Mouse (Mus musculus): Measurements from ENCODE around the gene Rpl10a. TPM values are rescaled to one million over a fixed set of nuclear protein-coding genes. Genes with fewer than 3 reads are reported as not detected.
A peak's percentile ranks its signal among the peaks of the same experiment; 100 is the strongest.

The Rpl10a gene
- polyA plus RNA-seq (2015; fragmentation: Nextera tagmentation; extraction: Ambion mirVana) = 287 and 323 TPM in 2 replicates

GRCm38 (mm10) chr17:28328366-28328928 is at the start of gene Rpl10a:
Gene Rpl10a, plus strand, starts transcription at chr17:28328471.
- Histone ChIP-seq H3K36me3 (ENCODE audit: control insufficient read depth, insufficient read depth, low read length) (peaks cover 9% of the 10 kb centered on the region), H3K9ac (ENCODE audit: low read depth, low read length) (peak within 1 kb of the TSS; percentile 95), H3K27ac (ENCODE audit: low read depth, low read length) (peak within 1 kb of the TSS; percentile 92), H3K27me3 (replicated peaks; ENCODE audit: control insufficient read depth, insufficient read depth, low read length) (no peaks in the 10 kb centered on the region), H3K9me3 (ENCODE audit: control insufficient read depth, low read length) (no peaks in the 10 kb centered on the region), H3K4me1 (ENCODE audit: control insufficient read depth, insufficient read depth, low read depth, low read length) (peaks cover 16% of the 10 kb centered on the region), H3K4me3 (ENCODE audit: low read length) (peak within 1 kb of the TSS; percentile 68), H3K4me2 (ENCODE audit: low read length) (peak within 1 kb of the TSS; percentile 89)
- WGBS = under 1% methylated on average over 56 of the region's 67 CpGs
- peak; percentile 87 for ATAC-seq

- Histone ChIP-seq H3K27ac (ENCODE audit: low read depth, low read length) (no peak overlapping the region), H3K9ac (ENCODE audit: low read depth, low read length) (no peak overlapping the region), H3K36me3 (ENCODE audit: control insufficient read depth, insufficient read depth, low read length) (no peaks in the 10 kb centered on the region), H3K4me3 (ENCODE audit: low read length) (no peak overlapping the region), H3K9me3 (ENCODE audit: control insufficient read depth, low read length) (no peaks in the 10 kb centered on the region), H3K4me2 (ENCODE audit: low read length) (no peak overlapping the region), H3K4me1 (ENCODE audit: control insufficient read depth, insufficient read depth, low read depth, low read length) (peaks cover 18% of the 10 kb centered on the region; the same call in 1 of the 2 replicates), H3K27me3 (replicated peaks; ENCODE audit: control insufficient read depth, insufficient read depth, low read length) (no peaks in the 10 kb centered on the region)
- no peak for ATAC-seq
- 49% methylated on average over 4 of the region's 4 CpGs for WGBS
Measured at GRCm38 (mm10) chr17:28279236-28279635, 49.0 kb upstream of the Rpl10a start.

- H3K27ac ChIP-seq (ENCODE audit: low read depth, low read length) = no peak overlapping the region
- no peak overlapping the region for H3K4me3 ChIP-seq (ENCODE audit: low read length)
- 66% methylated on average over 15 of the region's 15 CpGs for WGBS
- H3K36me3 ChIP-seq (ENCODE audit: control insufficient read depth, insufficient read depth, low read length) = no peaks in the 10 kb centered on the region
- H3K9ac ChIP-seq (ENCODE audit: low read depth, low read length) = no peak overlapping the region
- no peaks in the 10 kb centered on the region for H3K9me3 ChIP-seq (ENCODE audit: control insufficient read depth, low read length)
- ATAC-seq = peak; percentile 41; the same call in 1 of the 2 replicates
- H3K4me2 ChIP-seq (ENCODE audit: low read length) = no peak overlapping the region
- no peaks in the 10 kb centered on the region for H3K27me3 ChIP-seq (replicated peaks; ENCODE audit: control insufficient read depth, insufficient read depth, low read length)
- peaks cover 18% of the 10 kb centered on the region; the same call in 1 of the 2 replicates for H3K4me1 ChIP-seq (ENCODE audit: control insufficient read depth, insufficient read depth, low read depth, low read length)
Measured at GRCm38 (mm10) chr17:28279780-28280422, 48.4 kb upstream of the Rpl10a start.

- Histone ChIP-seq H3K27ac (ENCODE audit: low read depth, low read length) (no peak overlapping the region), H3K4me1 (ENCODE audit: control insufficient read depth, insufficient read depth, low read depth, low read length) (peaks cover 18% of the 10 kb centered on the region; the same call in 1 of the 2 replicates), H3K36me3 (ENCODE audit: control insufficient read depth, insufficient read depth, low read length) (no peaks in the 10 kb centered on the region), H3K9me3 (ENCODE audit: control insufficient read depth, low read length) (no peaks in the 10 kb centered on the region), H3K9ac (ENCODE audit: low read depth, low read length) (no peak overlapping the region), H3K4me3 (ENCODE audit: low read length) (no peak overlapping the region), H3K27me3 (replicated peaks; ENCODE audit: control insufficient read depth, insufficient read depth, low read length) (no peaks in the 10 kb centered on the region), H3K4me2 (ENCODE audit: low read length) (no peak overlapping the region)
- ATAC-seq = 0 out of 2 replicates have a peak, but pooled peaks have one; percentile 10
- WGBS = 82% methylated on average over 7 of the region's 7 CpGs
Measured at GRCm38 (mm10) chr17:28280423-28280800, 47.9 kb upstream of the Rpl10a start.

- H3K4me3 ChIP-seq (ENCODE audit: low read length) = no peak overlapping the region
- H3K27me3 ChIP-seq (replicated peaks; ENCODE audit: control insufficient read depth, insufficient read depth, low read length) = no peaks in the 10 kb centered on the region
- 52% methylated on average over 5 of the region's 5 CpGs for WGBS
- H3K4me1 ChIP-seq (ENCODE audit: control insufficient read depth, insufficient read depth, low read depth, low read length) = peaks cover 20% of the 10 kb centered on the region; the same call in 1 of the 2 replicates
- H3K4me2 ChIP-seq (ENCODE audit: low read length) = no peak overlapping the region
- no peaks in the 10 kb centered on the region for H3K36me3 ChIP-seq (ENCODE audit: control insufficient read depth, insufficient read depth, low read length)
- H3K27ac ChIP-seq (ENCODE audit: low read depth, low read length) = no peak overlapping the region
- H3K9ac ChIP-seq (ENCODE audit: low read depth, low read length) = no peak overlapping the region
- no peak for ATAC-seq
- no peaks in the 10 kb centered on the region for H3K9me3 ChIP-seq (ENCODE audit: control insufficient read depth, low read length)
Measured at GRCm38 (mm10) chr17:28280831-28281377, 47.4 kb upstream of the Rpl10a start.

GRCm38 (mm10) chr17:28281866-28282441 is 46.3 kb upstream of the Rpl10a start:
- Histone ChIP-seq H3K9ac (ENCODE audit: low read depth, low read length) (no peak overlapping the region), H3K9me3 (ENCODE audit: control insufficient read depth, low read length) (no peaks in the 10 kb centered on the region), H3K4me2 (ENCODE audit: low read length) (no peak overlapping the region), H3K36me3 (ENCODE audit: control insufficient read depth, insufficient read depth, low read length) (no peaks in the 10 kb centered on the region), H3K27ac (ENCODE audit: low read depth, low read length) (no peak overlapping the region), H3K27me3 (replicated peaks; ENCODE audit: control insufficient read depth, insufficient read depth, low read length) (no peaks in the 10 kb centered on the region), H3K4me3 (ENCODE audit: low read length) (no peak overlapping the region), H3K4me1 (ENCODE audit: control insufficient read depth, insufficient read depth, low read depth, low read length) (peaks cover 22% of the 10 kb centered on the region; the same call in 1 of the 2 replicates)
- no peak for ATAC-seq
- 92% methylated on average over 7 of the region's 7 CpGs for WGBS

GRCm38 (mm10) chr17:28283199-28283598 is 45.1 kb upstream of the Rpl10a start:
- Histone ChIP-seq H3K4me2 (ENCODE audit: low read length) (no peak overlapping the region), H3K4me3 (ENCODE audit: low read length) (no peak overlapping the region), H3K9ac (ENCODE audit: low read depth, low read length) (no peak overlapping the region), H3K36me3 (ENCODE audit: control insufficient read depth, insufficient read depth, low read length) (no peaks in the 10 kb centered on the region), H3K9me3 (ENCODE audit: control insufficient read depth, low read length) (no peaks in the 10 kb centered on the region), H3K27ac (ENCODE audit: low read depth, low read length) (no peak overlapping the region), H3K4me1 (ENCODE audit: control insufficient read depth, insufficient read depth, low read depth, low read length) (peaks cover 15% of the 10 kb centered on the region; the same call in 1 of the 2 replicates), H3K27me3 (replicated peaks; ENCODE audit: control insufficient read depth, insufficient read depth, low read length) (no peaks in the 10 kb centered on the region)
- WGBS = 90% methylated on average over 10 of the region's 10 CpGs
- no peak for ATAC-seq

- Histone ChIP-seq H3K4me2 (ENCODE audit: low read length) (no peak overlapping the region), H3K4me1 (ENCODE audit: control insufficient read depth, insufficient read depth, low read depth, low read length) (peaks cover 6% of the 10 kb centered on the region; the same call in 1 of the 2 replicates), H3K4me3 (ENCODE audit: low read length) (no peak overlapping the region), H3K9me3 (ENCODE audit: control insufficient read depth, low read length) (no peaks in the 10 kb centered on the region), H3K9ac (ENCODE audit: low read depth, low read length) (peak overlapping the region; percentile 5; the same call in 1 of the 2 replicates), H3K27me3 (replicated peaks; ENCODE audit: control insufficient read depth, insufficient read depth, low read length) (no peaks in the 10 kb centered on the region), H3K36me3 (ENCODE audit: control insufficient read depth, insufficient read depth, low read length) (no peaks in the 10 kb centered on the region), H3K27ac (ENCODE audit: low read depth, low read length) (peak overlapping the region; percentile 13; the same call in 1 of the 2 replicates)
- WGBS = 70% methylated on average over 10 of the region's 10 CpGs
- ATAC-seq = no peak
Measured at GRCm38 (mm10) chr17:28286133-28286532, 42.1 kb upstream of the Rpl10a start.

- Histone ChIP-seq H3K4me2 (ENCODE audit: low read length) (no peak overlapping the region), H3K9ac (ENCODE audit: low read depth, low read length) (no peak overlapping the region), H3K4me1 (ENCODE audit: control insufficient read depth, insufficient read depth, low read depth, low read length) (peaks cover 6% of the 10 kb centered on the region; the same call in 1 of the 2 replicates), H3K27ac (ENCODE audit: low read depth, low read length) (no peak overlapping the region), H3K36me3 (ENCODE audit: control insufficient read depth, insufficient read depth, low read length) (no peaks in the 10 kb centered on the region), H3K27me3 (replicated peaks; ENCODE audit: control insufficient read depth, insufficient read depth, low read length) (no peaks in the 10 kb centered on the region), H3K4me3 (ENCODE audit: low read length) (no peak overlapping the region), H3K9me3 (ENCODE audit: control insufficient read depth, low read length) (no peaks in the 10 kb centered on the region)
- 54% methylated on average over 5 of the region's 5 CpGs for WGBS
- ATAC-seq = no peak
Measured at GRCm38 (mm10) chr17:28286964-28287363, 41.3 kb upstream of the Rpl10a start.
